Mouse (Mus musculus): ENCODE measurements around the gene Rhpn2.

Gene Rhpn2

DNA sequence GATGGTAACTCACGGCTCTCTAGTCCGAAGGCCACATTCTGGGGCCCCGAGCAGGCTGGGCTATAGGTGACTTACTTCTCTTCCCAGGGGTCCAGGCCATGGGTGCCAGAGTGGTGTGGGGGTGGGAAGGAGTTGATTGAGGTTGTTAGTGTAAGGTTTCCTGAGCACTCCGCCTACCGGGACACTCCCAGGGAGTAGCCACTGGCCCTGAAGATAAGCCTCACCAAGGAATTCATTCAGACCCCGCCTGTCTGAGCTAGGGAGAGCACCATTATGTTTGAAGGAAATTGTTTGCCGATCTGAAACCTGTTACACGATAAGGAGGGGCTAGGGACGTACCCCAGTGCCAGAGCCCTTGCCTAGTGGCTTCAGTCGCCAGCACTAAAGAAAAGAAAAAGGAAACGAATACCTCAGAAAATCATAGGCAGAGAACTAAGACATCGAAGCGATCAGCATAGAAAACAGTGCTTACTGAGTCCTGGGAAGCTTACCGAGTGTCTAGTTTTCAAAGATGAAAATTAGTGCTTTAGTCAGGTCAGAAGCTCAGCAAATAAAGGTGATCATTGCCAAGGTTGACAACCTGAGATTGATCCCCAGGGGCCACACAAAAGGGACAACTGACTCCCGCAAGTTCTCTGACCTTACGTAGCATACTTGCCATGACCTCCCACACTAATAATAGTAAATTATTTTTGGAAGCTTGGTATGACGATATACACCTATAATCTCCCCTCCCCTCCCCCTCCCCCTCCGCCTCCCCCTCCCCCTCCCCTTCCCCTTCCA is 14.1 kb downstream of the Rhpn2 start:
- no peak for DNase-seq (ENCODE audit: low spot score in 2 of 2)

GRCm38 (mm10) chr7:35349022-35349421 is 15.1 kb downstream of the Rhpn2 start:
- no peak for DNase-seq (ENCODE audit: low spot score in 2 of 2)

- DNase-seq (ENCODE audit: low spot score in 2 of 2): no peak
Measured at GRCm38 (mm10) chr7:35349886-35350684, 16.1 kb downstream of the Rhpn2 start.

DNA sequence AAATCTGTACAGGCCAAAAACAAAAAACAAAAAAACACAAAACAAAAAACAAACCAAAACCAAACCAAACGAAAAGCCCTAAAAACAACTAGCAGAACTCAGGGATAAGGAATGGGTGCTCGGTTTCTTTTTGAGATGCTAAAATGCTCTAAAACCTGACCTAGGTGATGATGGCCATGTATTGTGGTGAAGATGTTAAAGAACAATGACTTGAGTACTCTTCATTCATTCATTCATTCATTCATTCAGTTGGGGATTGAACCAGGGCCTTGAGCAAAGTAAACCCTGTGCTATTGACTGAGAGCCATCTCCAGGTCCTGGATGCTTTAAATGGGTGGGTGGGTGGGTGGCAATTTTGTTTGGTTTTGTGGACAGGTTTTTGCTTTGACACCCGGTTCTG is 17.2 kb downstream of the Rhpn2 start:
- DNase-seq (ENCODE audit: low spot score in 2 of 2): no peak

- DNase-seq (ENCODE audit: low spot score in 2 of 2): no peak
Measured at GRCm38 (mm10) chr7:35353306-35353705, 19.3 kb downstream of the Rhpn2 start.

DNA sequence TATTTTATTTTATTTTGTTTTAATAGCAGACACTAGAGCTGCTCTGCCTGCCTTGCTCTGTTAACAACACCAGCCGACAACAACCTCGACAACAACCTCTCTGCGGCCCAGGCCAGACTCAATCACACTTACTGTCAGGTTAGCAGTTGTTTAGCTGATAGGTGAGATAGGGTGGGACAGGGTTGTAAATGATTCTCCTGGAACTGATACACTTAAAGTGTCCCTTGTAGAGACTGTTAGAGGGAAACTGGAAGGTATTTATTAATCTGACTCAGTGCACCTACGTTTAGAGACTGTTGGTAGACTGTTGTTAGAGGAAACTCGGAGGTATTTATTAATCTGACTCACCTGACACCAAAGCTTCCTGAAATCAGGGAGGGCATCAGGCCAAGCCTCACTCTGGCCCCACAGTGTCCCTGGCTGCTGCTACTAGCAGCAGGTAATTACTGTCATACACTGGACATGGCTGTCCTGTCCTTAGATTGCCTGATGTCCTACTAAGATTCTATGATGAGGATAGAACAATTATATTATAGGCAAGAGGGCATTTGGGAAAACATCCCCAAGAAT is 21.4 kb downstream of the Rhpn2 start:
- no peak for DNase-seq (ENCODE audit: low spot score in 2 of 2)

GRCm38 (mm10) chr7:35357621-35358020 is 23.7 kb downstream of the Rhpn2 start:
- no peak for DNase-seq (ENCODE audit: low spot score in 2 of 2)

DNA sequence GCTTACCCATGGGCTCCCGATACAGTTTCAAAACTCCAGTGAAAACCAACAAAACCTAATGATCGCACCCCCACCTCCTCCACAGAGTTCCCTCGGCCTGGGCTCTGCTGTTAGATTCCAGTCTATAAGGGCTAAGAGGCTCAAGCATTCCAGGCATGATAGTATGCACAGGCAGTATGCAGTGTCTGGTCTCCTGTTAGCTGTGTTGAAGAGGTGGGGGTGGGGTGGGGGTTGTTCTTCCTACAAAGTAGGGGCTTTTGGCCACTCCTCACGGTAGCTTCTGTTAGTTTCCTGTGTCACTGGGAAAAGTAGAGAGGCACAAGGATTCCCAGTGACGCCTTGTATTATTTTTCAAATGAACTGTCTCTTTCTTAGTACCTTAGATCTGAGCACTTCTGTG is 28.3 kb downstream of the Rhpn2 start:
- DNase-seq (ENCODE audit: low spot score in 2 of 2): no peak

- no peak for DNase-seq (ENCODE audit: low spot score in 2 of 2)
Measured at GRCm38 (mm10) chr7:35362868-35363267, 28.9 kb downstream of the Rhpn2 start.

DNA sequence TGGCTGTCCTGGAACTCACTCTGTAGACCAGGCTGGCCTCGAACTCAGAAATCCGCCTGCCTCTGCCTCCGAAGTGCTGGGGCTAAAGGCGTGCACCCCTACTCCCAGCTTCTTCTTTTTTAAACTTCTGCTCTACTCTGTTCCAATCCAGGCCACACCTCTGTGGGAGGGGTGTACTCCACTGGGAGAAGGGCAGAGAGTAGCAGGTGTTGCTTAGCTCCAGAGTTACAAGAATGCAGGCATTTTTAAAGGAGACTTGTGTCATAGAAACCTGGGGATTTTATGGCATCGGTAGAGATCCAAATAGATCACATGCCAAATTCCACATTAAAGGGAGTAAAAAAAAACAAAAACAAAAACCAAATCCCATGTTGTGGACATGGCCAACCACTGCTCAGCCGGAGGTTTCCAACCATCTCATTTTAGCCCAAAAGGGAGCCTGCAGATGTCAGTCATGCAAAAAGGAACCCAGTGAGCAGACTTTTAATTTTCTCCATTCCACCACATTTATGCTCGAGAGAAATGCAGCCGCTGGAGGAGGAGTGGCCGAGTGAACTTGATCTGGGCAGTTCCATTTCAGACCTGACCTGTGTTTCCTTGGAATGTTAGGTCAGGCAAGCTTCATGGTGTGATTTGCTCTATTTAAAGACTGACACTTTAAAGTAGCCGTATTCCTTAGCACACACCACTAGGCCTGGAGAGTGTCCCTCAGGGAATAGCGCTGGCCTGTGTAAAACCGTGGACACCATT is 31.4 kb downstream of the Rhpn2 start:
- no peak for DNase-seq (ENCODE audit: low spot score in 2 of 2)

DNA sequence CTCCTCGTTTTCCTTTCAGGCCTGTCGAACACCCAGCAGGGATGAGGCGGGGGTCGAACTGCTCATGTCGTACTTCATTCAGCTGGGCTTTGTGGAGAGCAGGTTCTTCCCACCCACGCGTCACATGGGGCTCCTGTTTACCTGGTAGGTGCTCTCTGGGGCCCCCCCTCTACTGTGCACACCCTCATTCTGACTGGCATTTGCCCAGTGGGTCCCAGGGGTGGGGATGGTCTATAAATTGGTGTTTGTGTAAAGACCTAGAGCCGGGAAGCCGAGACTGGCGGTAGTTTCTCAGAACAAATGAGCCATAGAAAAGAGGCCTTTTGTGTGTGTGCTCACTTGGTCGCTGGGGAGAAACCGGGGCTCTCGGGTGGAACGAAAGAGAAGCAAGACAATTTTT is 37.1 kb downstream of the Rhpn2 start:
- DNase-seq (ENCODE audit: low spot score in 2 of 2): no peak

- DNase-seq (ENCODE audit: low spot score in 2 of 2): no peak
Measured at GRCm38 (mm10) chr7:35372483-35373017, 38.6 kb downstream of the Rhpn2 start.

- DNase-seq (ENCODE audit: low spot score in 2 of 2): no peak
Measured at GRCm38 (mm10) chr7:35373146-35373989, 39.4 kb downstream of the Rhpn2 start.

GRCm38 (mm10) chr7:35374265-35374664 is 40.3 kb downstream of the Rhpn2 start:
- no peak for DNase-seq (ENCODE audit: low spot score in 2 of 2)

GRCm38 (mm10) chr7:35376623-35377022 is 42.7 kb downstream of the Rhpn2 start:
- no peak for DNase-seq (ENCODE audit: low spot score in 2 of 2)

GRCm38 (mm10) chr7:35379492-35380119 is 45.6 kb downstream of the Rhpn2 start:
- no peak for DNase-seq (ENCODE audit: low spot score in 2 of 2)

DNA sequence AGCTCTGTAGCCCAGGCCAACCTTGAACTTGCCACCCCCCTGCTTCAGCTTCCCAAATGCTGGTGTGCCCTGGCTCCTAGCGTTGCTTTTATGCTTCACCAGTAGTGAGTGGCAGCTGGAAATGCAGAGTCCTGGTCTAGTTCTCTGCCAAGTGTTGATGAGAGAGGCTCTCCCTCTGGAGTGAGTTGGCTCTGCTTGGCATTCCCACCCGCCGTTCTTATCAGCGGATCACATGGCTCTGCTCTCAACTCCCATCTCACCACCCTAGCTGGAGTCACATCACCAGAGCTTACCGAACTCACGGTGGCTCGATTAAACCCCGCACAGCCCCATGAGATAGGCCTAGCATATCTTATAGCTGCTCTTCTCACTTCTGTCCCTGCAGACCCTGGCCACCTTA is 46.4 kb downstream of the Rhpn2 start:
- DNase-seq (ENCODE audit: low spot score in 2 of 2): no peak

GRCm38 (mm10) chr7:35381861-35382260 is 47.9 kb downstream of the Rhpn2 start:
- DNase-seq (ENCODE audit: low spot score in 2 of 2): no peak

GRCm38 (mm10) chr7:35382706-35383353 is 48.9 kb downstream of the Rhpn2 start:
- DNase-seq (ENCODE audit: low spot score in 2 of 2): no peak

GRCm38 (mm10) chr7:35386525-35386952 is 52.6 kb downstream of the Rhpn2 start:
- DNase-seq (ENCODE audit: low spot score in 2 of 2): no peak

Measured in spleen, postnatal 36 days (tissue).